Mouse (Mus musculus) brain, embryonic 14.5 days (tissue): Measurements from ENCODE around the gene Gm3238.

Source experiments
- CTCF ChIP-seq: fragments of 200-500 bp; IDR thresholded peaks from 2 replicates; pipeline ENCODE4 v1.5.1; 2012; ENCODE audit warnings: inconsistent platforms, mild to moderate bottlenecking, moderate library complexity, borderline replicate concordance; ENCODE audit not compliant: insufficient read depth, insufficient read length; ENCODE audit errors: extremely low read depth
- POLR2A ChIP-seq: fragments of 200-500 bp; IDR thresholded peaks from 2 replicates; pipeline ENCODE4 v1.6.1; 2012; ENCODE audit warnings: mild to moderate bottlenecking, inconsistent platforms, borderline replicate concordance; ENCODE audit not compliant: poor library complexity, insufficient read depth, insufficient read length, severe bottlenecking; ENCODE audit errors: extremely low read depth

DNA sequence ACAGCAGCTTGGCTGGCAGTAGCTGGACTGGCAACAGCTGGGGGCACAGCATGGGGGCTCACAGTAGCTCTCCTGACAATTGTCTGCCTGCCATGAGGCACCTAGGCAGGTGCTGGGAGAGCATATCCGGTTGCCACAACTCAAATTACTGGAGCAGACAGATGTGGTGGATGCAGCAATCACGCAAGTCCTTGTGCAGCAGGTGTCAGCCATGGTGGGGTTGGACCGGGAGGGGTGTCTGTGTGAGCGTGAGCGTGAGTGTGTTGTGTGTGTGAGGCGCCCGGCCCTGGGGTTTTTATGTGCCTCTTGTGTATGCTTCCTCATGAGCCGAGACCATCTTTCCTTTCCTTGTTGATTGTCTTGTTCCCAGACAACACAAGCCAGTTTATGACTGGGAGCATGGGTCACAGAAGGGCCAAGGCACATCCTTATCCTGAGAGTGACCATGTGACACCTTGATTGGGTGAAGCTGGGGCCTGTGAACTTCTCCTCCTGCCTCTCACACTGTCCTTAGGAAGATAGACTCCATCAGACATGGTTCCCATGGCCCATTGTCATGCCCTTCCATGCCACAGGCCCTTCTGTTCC is 27.9 kb upstream of the Gm3238 start, which contains the start of gene Gm19668:
- no peak for TF ChIP-seq CTCF
- TF ChIP-seq POLR2A = no peak
